Mouse (Mus musculus) hematopoietic stem cell, adult 5-6 weeks (primary cell): Measurements from ENCODE around the gene Svs6. TPM values are rescaled to one million over a fixed set of nuclear protein-coding genes. Genes with fewer than 3 reads are reported as not detected.
"Not testable (repeated sequence)": the region's sequence is repeated elsewhere in the genome, so short reads cannot be mapped to it uniquely, and the experiment has no call there.

Experiments used
- ATAC-seq, 2 experiments: fragments of 125-278 bp in 1 of 2; replicated peaks in 1 of 2; 2 replicates each; pipeline ENCODE4 v1.8.0; 2016 to 2017; ENCODE audit warnings: inconsistent platforms in 2 of 2, mild to moderate bottlenecking in 2 of 2, moderate number of reproducible peaks in 2 of 2, low read depth in 1 of 2, moderate TSS enrichment in 1 of 2; ENCODE audit not compliant: low FRiP score in 2 of 2, poor library complexity in 2 of 2, severe bottlenecking in 2 of 2, insufficient read depth in 1 of 2, low TSS enrichment in 1 of 2
- total RNA-seq: library from RNA; stranded (forward); fragments of 172-1452, 232-1000 nt; gene quantifications from 2 replicates; pipeline ENCODE4 v1.2.3, GENCODE M21; 2017

Svs6 gene
- not detected in 2 replicates for total RNA-seq

GRCm38 (mm10) chr2:164316451-164316850 is at the start of gene Svs6:
Svs6 (plus strand) TSS chr2:164316751.
- ATAC-seq: not testable (repeated sequence)

DNA sequence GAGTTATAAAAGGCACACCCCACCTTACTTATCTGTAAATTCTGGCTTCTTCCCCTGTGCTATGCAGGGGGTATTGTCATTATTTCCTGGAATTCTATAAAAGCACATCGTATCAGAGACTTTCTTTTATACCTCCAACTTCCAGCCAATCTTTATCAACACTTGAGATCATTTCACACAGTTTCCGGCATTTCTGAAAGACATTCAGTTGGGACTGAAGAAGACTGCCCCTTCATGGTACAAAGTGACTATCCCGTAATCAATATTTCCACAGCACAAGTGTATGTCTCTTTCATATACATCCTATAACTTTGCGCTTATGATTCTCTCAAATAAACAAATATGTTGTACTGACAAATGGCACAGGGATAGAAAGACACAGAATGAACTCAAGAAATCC is 38.2 kb upstream of the Svs6 start, which contains the start of gene Svs4:
Gene Svs4 (minus strand): TSS at position 101 of the 400 bp plus-strand sequence.
- ATAC-seq: no peak

GRCm38 (mm10) chr2:164288968-164289367 is 27.6 kb upstream of the Svs6 start, which contains the start of gene Svs3a:
Svs3a (plus strand) TSS chr2:164289268.
- not testable (repeated sequence) for ATAC-seq

- no peak for ATAC-seq
Observed at GRCm38 (mm10) chr2:164312599-164312998, 4.0 kb upstream of the Svs6 start.

- ATAC-seq: not testable (repeated sequence)
Observed at GRCm38 (mm10) chr2:164315460-164315859, 1.1 kb upstream of the Svs6 start.

- no peak for ATAC-seq
Observed at GRCm38 (mm10) chr2:164320983-164321382, 4.4 kb downstream of the Svs6 start.

- ATAC-seq: not testable (repeated sequence)
Observed at GRCm38 (mm10) chr2:164332440-164332839, 15.9 kb downstream of the Svs6 start, which contains the start of gene Svs5. Svs5 (plus strand) TSS chr2:164332740.

DNA sequence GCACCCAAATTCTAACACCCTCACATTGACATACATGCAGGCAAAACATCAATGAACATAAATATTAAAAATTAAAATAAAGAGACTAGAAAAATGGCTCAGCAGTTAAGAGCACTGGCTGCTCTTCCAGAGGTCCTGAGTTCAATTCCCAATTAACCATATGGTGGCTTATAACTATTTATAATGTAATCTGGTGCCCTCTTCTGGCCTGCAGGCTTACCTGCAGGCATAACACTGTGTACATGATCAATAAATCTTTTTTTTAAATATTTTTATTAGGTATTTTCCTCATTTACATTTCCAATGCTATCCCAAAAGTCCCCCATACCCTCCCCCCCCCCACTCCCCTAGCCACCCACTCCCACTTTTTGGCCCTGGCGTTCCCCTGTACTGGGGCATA is 27.2 kb downstream of the Svs6 start:
- not testable (repeated sequence) for ATAC-seq

- not testable (repeated sequence) for ATAC-seq
Observed at GRCm38 (mm10) chr2:164347697-164348096, 31.1 kb downstream of the Svs6 start.

DNA sequence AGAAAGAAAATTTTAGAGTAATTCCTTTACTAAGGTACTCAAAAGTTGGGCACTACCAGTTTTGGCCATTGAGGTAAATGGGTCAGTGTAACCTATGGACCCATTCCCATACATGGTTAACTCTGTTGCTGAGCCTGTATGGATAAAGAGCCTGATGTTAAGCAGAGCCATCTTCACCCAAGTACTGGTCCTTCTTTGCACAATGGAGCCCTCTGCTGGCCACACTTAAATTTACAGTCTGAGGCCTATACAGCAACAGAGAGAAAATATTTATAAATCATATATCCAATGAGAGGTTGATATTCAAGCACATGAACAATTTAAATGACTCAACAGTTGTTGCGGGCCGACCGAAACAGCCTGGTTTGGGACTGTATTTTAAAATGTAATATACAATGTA is 32.4 kb downstream of the Svs6 start:
- no peak for ATAC-seq

DNA sequence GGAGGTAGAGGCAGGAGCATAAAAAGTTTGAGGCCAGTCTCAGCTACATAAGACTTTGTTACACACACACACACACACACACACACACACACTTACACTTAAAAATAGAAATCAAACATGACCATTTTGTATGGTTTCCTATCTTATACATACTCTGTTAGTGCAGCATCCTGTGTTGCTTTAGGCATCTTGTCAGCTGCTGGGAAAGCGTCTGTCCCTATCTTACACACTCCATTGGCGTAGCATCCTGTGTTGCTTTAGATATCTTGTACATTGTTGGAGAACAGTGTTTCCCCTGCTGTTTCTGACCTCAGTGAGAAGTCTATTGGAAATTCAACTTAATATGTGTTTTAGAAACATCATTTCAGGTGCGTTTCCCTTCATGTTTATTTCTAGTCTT is 36.1 kb downstream of the Svs6 start:
- no peak for ATAC-seq

DNA sequence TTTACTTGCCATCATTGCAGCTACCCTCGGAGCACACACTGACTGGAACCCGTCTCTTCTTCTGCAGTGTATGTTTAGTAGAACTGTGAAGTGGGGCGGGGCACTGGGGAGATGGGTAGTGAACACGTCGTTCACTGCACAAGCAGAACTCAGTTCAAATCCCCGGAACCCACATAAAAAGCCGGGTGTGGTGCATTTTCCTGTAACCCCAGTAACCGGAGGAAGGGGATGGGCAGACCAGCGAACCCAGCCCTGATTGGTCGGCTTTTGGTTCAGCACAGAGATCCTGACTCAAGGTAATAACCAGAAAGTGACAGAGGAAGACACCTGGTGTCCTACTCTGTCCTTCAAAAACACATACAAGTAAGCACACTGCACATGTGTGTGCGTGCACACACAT is 36.8 kb downstream of the Svs6 start:
- no peak for ATAC-seq

GRCm38 (mm10) chr2:164356177-164356967 is 39.8 kb downstream of the Svs6 start:
- ATAC-seq: peak; percentile 85 to 88

- no peak for ATAC-seq
Observed at GRCm38 (mm10) chr2:164358373-164358772, 41.8 kb downstream of the Svs6 start.

DNA sequence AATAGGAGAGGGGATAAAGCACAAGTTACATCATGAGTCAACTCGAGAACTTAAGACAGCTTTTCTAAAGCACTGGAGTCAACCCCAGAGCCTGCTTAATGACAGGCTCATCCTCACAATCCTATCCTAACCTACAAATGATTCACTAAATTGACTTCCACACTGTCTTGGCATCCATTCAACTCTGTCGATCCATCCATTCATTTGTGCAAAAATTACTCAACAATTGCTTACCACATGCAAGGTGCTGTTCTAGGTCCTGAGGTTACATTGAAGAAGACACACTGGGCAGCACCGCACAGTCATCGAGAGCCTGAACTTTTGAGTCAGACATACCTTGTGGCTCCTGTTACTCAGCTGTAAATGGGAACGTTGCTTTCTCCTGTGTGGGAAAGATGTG is 42.5 kb downstream of the Svs6 start:
- ATAC-seq: no peak

DNA sequence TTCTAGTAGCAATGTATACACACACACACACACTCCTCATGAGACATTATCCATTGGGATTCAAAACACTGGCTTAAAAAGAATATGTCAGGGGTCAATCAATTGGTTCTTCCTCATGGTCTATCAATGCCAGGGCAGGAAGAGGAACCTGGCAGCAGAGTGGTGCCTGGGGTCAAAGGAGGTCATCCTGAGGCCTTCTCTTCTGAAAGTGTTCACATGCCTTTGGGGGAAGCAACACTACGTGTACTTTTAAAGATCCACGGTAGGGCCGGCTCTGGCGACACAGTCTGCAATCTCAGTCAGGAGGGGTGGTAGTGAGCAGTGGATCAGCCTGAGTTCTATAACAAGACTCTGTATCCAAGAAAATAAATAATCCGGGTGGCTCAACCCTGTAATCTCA is 43.1 kb downstream of the Svs6 start:
- 0 out of 4 replicates have a peak, but pooled peaks of 1 of the 2 experiments have one; percentile 15 for ATAC-seq

DNA sequence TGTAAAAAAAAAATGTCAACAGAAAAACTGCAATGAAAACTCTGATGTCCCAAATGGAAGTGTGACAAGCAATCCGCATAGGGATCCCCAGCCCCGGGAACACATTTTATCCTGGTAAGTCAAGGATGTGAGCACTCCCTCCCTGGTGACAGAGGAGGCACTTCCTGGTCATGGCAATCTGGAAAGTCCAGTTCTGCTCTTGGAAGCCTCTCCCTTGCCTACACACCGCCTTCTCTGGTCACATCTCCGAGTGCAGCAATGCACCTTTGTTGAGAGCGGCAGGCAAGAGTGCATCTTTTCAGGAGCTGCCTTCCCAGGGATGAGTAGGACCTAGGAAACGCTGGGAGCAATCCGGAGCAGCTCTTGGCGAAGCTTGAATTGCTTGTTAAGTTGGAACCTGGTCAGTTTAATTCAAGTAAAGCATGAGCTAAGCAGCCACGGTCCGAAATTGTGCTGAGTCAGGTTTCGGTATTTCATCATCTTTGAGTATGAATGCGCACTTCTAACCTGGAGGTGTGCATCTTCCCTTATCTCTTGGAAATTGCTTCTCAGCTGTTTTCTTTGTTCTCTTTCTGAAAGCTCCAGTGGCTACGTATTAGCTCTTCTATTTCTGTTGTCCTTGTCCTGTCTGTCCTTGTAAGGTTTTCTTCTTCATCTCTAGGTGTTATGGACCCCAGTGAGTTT is 44.6 kb downstream of the Svs6 start:
- ATAC-seq: no peak

DNA sequence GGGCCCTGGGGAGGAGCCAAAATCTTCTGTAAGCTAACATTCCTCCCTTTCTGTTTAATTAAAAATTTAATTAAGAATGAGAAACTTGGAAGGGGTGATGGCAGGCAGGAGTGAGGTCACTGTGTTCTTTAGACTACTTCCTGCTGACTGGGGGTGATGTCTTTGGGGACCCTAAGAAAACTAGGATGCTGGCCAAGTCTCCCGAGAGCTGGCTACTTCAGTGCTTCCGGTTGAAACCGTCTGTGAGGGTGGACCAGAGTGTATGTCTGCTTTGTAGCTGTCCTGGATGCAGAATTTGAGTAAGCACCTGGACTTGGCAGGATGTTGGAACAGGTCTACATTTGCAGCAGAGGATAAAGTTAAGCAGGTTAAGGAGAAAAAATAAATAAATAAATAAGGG is 50.4 kb downstream of the Svs6 start:
- ATAC-seq: no peak
